Mouse (Mus musculus) megakaryocyte, adult 5-6 weeks (primary cell): ENCODE results near the gene Scd4. TPM values are rescaled to one million over a fixed set of nuclear protein-coding genes. Genes with fewer than 3 reads are reported as not detected.

Source experiments
- total RNA-seq, 2 experiments: library from RNA; stranded (forward) in 1 of 2; stranded (reverse) in 1 of 2; fragments of 153-499, 151-499 nt in 1 of 2; fragments of 221-1000, 200-1000 nt in 1 of 2; gene quantifications; 2 replicates each; pipeline versions ENCODE4 v1.2.3 to v1.2.4; 2015 to 2017

Gene Scd4
- total RNA-seq, 2 experiments from 2014 or later, result 0.40 TPM; not detected in 1

Other genes with a start within 250 kb of the Scd4 start
- 48.1 and 59.7 TPM in 2 replicates for gene Chuk, start 225.6 kb upstream of the Scd4 start, total RNA-seq (2015)
- 70.6 and 82.9 TPM in 2 replicates for gene Chuk, start 225.6 kb upstream of the Scd4 start, total RNA-seq (2017)
- 16.8 and 17.0 TPM in 2 replicates for gene Cwf19l1, start 197.2 kb upstream of the Scd4 start, total RNA-seq (2015)
- 19.0 and 30.9 TPM in 2 replicates for gene Cwf19l1, start 197.2 kb upstream of the Scd4 start, total RNA-seq (2017)
- gene Bloc1s2, start 186.6 kb upstream of the Scd4 start, total RNA-seq (2015), result 145 and 151 TPM in 2 replicates
- 55.1 and 81.9 TPM in 2 replicates for gene Bloc1s2, start 186.6 kb upstream of the Scd4 start, total RNA-seq (2017)
- gene Pkd2l1, start 140.7 kb upstream of the Scd4 start, total RNA-seq (2015), result not detected in 2 replicates
- not detected in 2 replicates for gene Pkd2l1, start 140.7 kb upstream of the Scd4 start, total RNA-seq (2017)
- gene Scd3, start 129.8 kb upstream of the Scd4 start, total RNA-seq (2015), result not detected in 2 replicates
- 0.04 TPM in 1 of 2 replicates, not detected in the other for gene Scd3, start 129.8 kb upstream of the Scd4 start, total RNA-seq (2017)
- gene Scd2, start 39.4 kb upstream of the Scd4 start, total RNA-seq (2015), result 30.0 and 33.3 TPM in 2 replicates
- 26.9 and 28.9 TPM in 2 replicates for gene Scd2, start 39.4 kb upstream of the Scd4 start, total RNA-seq (2017)
- 0.54 and 0.64 TPM in 2 replicates for gene Scd1, start 74.8 kb downstream of the Scd4 start, total RNA-seq (2015)
- 0.18 and 0.98 TPM in 2 replicates for gene Scd1, start 74.8 kb downstream of the Scd4 start, total RNA-seq (2017)
- not detected in 2 replicates for gene Wnt8b, start 160.4 kb downstream of the Scd4 start, total RNA-seq (2015)
- gene Wnt8b, start 160.4 kb downstream of the Scd4 start, total RNA-seq (2017), result 0.07 TPM in 1 of 2 replicates, not detected in the other
- gene Sec31b, start 212.8 kb downstream of the Scd4 start, total RNA-seq (2015), result 0.11 and 0.51 TPM in 2 replicates
- gene Sec31b, start 212.8 kb downstream of the Scd4 start, total RNA-seq (2017), result 0.37 and 0.92 TPM in 2 replicates
- gene Gm20538, start 219.7 kb downstream of the Scd4 start, total RNA-seq (2015), result not detected in 2 replicates
- not detected in 2 replicates for gene Gm20538, start 219.7 kb downstream of the Scd4 start, total RNA-seq (2017)
- 305 and 327 TPM in 2 replicates for gene Ndufb8, start 222.3 kb downstream of the Scd4 start, total RNA-seq (2015)
- 205 and 223 TPM in 2 replicates for gene Ndufb8, start 222.3 kb downstream of the Scd4 start, total RNA-seq (2017)
- 3.8 and 4.9 TPM in 2 replicates for gene Hif1an, start 229.8 kb downstream of the Scd4 start, total RNA-seq (2015)
- gene Hif1an, start 229.8 kb downstream of the Scd4 start, total RNA-seq (2017), result 6.5 and 6.6 TPM in 2 replicates